Mouse (Mus musculus) liver, adult 2 months (tissue): Measurements from ENCODE around the gene Cbwd1.

ENCODE experiments used
- CTCF ChIP-seq: fragments of 200-500 bp; IDR thresholded peaks from 2 replicates; pipeline ENCODE4 v1.5.1; 2011; ENCODE audit warnings: low read depth, low read length, control low read depth
- POLR2A ChIP-seq: fragments of 200-500 bp; IDR thresholded peaks from 2 replicates; pipeline ENCODE4 v1.6.1; 2011; ENCODE audit warnings: low read length, control low read depth; ENCODE audit not compliant: insufficient read depth; ENCODE audit errors: extremely low read depth

GRCm38 (mm10) chr19:24920866-24921265 is 40.5 kb downstream of the Cbwd1 start:
- TF ChIP-seq POLR2A, result no peak
- TF ChIP-seq CTCF, result no peak
